Mouse (Mus musculus) testis, postnatal 14 days (tissue): ENCODE data around the gene Lrrc58.

Experiments
- DNase-seq: peaks from one replicate; pipeline ENCODE4 v3.0.0; 2021; ENCODE audit warnings: low spot score

The Lrrc58 gene

GRCm38 (mm10) chr16:37869470-37870231 is 1.5 kb downstream of the Lrrc58 start:
- DNase-seq, result no peak

DNA sequence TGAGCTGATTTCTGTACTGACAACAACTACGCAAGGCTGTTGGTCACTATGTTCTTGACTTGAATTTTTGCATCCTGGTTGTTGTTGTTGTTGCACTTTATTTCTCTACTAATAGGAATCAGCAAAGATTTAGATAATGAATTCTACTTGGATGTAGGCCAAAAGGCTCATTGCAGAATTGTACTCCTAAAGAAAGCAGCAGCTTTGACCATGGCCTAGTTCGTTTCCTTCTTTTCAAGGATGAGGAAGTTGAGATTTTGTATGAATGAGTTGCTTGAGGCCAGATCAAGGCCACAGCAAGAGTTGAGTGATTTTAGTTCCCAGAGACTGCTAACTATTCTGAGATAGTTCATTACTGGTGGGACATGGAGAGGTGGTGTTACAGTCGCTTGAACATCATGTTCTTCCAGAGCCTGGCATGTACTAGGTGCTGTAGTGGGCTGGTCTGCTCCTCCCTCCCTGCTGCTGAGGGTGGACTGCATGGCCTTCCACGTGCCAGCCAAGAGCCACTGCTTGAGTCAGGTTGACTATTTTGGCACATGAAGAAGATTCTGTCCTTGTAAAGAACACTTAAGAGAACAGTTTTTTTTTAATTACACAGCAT is 3.0 kb downstream of the Lrrc58 start:
- peak; percentile 73 for DNase-seq

DNA sequence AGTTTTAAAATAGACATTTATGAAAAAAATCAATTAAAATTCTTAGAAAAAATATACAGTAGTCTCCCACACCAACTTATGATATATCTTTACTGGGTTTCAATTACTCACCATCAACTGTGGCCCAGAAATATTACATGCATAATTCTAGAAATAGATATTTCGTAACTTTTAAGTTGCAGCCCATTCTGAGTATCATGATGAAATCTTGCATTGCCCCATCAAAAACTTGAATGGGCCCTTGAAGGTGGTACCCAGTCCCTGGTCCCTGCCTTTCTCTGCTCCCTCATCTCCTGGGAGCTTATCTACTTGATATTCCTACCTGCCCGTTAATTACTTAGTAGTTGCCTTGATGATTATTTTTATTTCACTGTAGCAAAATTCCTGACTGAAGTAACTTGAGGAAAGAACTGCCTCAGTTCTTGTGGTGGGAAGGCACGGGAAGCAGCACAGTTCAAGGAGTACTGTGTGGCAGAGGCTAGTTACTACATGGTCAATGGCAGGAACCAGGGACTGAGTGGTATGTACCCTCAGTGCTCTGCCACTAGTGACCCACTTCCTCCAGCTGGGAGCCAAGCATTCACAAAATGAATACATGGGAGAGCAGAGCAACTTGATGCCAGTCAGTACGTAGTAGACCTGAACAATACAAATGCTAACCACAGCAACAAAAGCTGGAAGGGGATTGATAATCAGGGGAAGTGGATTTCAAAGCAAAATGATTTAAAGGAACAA is 6.5 kb downstream of the Lrrc58 start:
- DNase-seq, result no peak

DNA sequence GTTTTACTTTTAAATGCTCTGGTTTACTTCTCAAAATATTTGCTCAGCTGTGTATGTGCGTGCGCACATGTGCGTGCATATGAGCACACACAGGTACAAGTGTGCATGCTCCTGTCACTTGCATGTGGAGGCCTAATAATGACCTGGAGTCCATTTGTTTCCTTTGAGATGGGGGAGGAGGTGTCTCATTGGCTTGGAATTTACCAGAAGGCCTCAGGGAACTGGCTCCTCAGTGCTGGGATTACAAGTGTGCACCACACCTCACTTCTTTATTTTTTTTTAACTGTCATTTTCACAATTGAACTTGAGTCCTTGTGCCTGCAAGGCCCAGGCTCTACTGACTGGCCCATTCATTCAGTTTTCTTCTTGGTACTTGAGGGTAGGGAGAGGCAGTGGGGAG is 9.2 kb downstream of the Lrrc58 start:
- DNase-seq, result no peak

- DNase-seq, result no peak
These were observed 10.8 kb downstream of the Lrrc58 start for GRCm38 (mm10) chr16:37878951-37879505.

DNA sequence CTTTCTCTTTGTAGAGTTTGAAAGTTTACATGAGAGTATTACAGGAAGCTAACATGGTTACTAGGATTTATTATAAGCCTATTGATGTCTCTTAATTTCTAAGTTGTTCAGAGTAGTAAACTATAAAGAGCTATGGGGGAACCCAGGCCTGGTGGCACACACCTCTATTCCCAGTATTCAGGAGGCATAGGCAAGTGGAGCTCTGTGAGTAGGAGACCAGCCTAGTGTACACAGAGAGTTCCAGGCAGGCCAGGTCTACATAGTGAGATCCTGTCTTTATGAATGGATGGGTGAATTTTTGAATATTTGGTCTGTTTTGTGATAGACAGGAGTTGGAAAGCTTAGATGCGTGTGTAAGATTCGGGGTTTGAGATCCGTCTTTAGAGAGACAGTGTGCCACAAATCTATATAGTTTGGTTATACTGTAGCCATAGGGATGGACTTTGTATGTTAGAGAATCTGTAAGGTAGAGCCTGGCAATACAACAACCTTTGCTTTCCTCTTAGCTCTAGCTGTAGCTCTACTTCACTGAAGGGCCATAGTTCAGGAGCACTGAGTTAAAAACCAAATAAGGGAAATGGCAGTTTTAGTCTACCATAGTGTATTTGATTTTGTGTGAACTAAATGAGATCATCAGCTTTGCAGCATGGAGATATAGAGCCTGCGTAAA is 11.7 kb downstream of the Lrrc58 start:
- DNase-seq, result no peak

- DNase-seq, result no peak
These were observed 13.0 kb downstream of the Lrrc58 start for GRCm38 (mm10) chr16:37881168-37881567.

GRCm38 (mm10) chr16:37888986-37889385 is 20.8 kb downstream of the Lrrc58 start:
- DNase-seq, result no peak

GRCm38 (mm10) chr16:37892667-37893066 is 24.5 kb downstream of the Lrrc58 start:
- no peak for DNase-seq

- DNase-seq, result no peak
These were observed 25.2 kb downstream of the Lrrc58 start for GRCm38 (mm10) chr16:37893381-37893780.

- peak; percentile 64 for DNase-seq
These were observed 25.8 kb downstream of the Lrrc58 start for GRCm38 (mm10) chr16:37893942-37894341.

GRCm38 (mm10) chr16:37898790-37899189 is 30.6 kb downstream of the Lrrc58 start:
- DNase-seq, result no peak

- no peak for DNase-seq
These were observed 31.2 kb downstream of the Lrrc58 start for GRCm38 (mm10) chr16:37899357-37899756.

DNA sequence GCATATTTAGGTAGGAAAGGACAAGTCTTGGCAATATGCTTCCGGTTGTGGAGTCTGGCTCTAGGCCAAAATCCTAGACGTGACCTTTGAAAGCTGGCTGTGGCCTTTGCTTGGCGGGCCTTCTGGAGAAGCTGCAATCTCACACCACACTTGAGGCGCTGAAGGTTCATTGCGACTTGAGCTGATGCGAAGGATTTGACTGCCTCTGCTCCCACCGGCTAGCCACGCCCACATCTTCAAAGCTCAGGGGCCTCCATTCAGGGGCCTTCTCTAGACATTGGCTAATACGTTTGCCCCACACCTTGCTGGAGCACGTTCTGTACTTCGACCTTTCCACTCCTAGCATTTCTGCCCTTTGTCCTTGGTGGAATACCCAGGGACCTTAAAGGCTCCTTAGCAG is 33.1 kb downstream of the Lrrc58 start:
- DNase-seq, result no peak

DNA sequence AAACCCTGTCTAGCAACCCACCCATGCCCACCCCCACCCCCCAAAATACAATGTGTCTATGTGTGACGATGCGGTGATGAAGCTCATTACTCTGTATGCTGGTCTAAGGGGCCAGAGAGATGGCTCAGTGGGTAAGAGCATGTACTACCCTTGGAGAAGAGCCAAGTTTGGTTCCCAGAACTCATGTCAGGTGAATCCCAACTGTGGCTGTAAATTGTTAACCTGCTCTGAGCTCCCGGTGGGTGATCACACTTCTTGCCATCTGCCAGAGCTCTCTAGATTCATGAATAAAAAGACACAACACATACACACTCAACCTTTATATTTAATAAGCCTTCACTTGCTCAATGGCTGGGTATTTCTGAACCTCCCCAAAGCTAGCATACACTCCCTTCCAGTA is 38.3 kb downstream of the Lrrc58 start:
- DNase-seq, result no peak

- DNase-seq, result no peak
These were observed 42.9 kb downstream of the Lrrc58 start for GRCm38 (mm10) chr16:37911086-37911485.

DNA sequence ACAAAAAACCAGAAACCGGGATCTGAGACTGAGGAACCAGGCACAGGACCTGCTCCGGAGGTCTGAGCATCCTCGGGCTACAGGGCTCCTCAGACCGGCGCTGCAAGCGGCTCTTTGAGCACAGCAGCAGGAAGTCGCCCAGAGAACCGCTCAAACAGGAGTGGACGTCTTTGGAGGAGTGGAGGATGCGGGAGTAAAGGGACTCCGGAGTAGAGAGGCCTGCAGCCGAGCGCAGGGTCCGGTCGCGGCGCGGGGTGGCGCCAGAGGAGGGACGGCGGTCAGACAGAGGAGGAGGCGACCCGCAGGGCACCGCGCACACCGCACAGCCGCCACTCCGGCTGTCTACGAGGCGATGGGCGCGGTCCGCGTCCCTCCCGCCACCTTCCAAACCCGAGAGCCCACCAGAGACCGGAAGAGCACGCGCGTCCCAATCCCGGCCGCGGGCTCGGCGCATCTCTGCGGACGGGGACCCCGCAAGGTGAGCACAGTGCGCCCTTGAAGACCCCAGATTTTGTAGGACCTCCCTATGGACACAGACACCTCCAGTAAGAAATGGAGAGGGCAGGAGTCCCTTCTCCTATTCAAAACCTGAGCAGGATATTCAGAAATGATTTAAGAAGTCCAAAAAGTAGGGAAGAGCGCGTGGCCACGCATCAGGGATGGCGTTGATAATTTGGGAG is 48.1 kb downstream of the Lrrc58 start, which contains the start of gene Gpr156:
Gpr156 (plus strand) TSS at position 359 of the 680 bp plus-strand sequence.
- DNase-seq, result peak; percentile 24

- no peak for DNase-seq
These were observed 48.6 kb downstream of the Lrrc58 start for GRCm38 (mm10) chr16:37916818-37917201.

GRCm38 (mm10) chr16:37919000-37919399 is 50.8 kb downstream of the Lrrc58 start:
- no peak for DNase-seq

GRCm38 (mm10) chr16:37920842-37921409 is 52.7 kb downstream of the Lrrc58 start:
- no peak for DNase-seq

GRCm38 (mm10) chr16:37926087-37926486 is 57.9 kb downstream of the Lrrc58 start:
- DNase-seq, result no peak
